Mouse (Mus musculus) intestine, postnatal 0 days (tissue): ENCODE results near the gene Spink8. TPM values are rescaled to one million over a fixed set of nuclear protein-coding genes. Genes with fewer than 3 reads are reported as not detected.

ENCODE experiments used
- ATAC-seq: fragments of 200-750 bp; cut with Nextera tagmentation; 2 replicates; pipeline ENCODE4 v1.8.0; 2017; ENCODE audit warnings: mild to moderate bottlenecking, moderate TSS enrichment, moderate library complexity
- H3K27ac ChIP-seq: fragments of 300-500 bp; sonication (generic); 2 replicates; pipeline ENCODE4 v1.5.1; 2014; ENCODE audit warnings: mild to moderate bottlenecking, low read depth, low read length, moderate library complexity
- H3K27me3 ChIP-seq: fragments of 300-500 bp; sonication (generic); replicated peaks from 2 replicates; pipeline ENCODE4 v1.6.1; 2014; ENCODE audit warnings: low read length, mixed read lengths; ENCODE audit not compliant: control insufficient read depth, insufficient read depth
- H3K36me3 ChIP-seq: fragments of 300-500 bp; sonication (generic); 2 replicates; pipeline ENCODE4 v1.6.1; 2014; ENCODE audit warnings: mild to moderate bottlenecking, moderate library complexity; ENCODE audit not compliant: control insufficient read depth, insufficient read depth
- H3K4me1 ChIP-seq: fragments of 300-500 bp; sonication (generic); replicated peaks from 2 replicates; pipeline ENCODE4 v1.6.1; 2014; ENCODE audit warnings: antibody characterized with exemption, low read length, mixed read lengths; ENCODE audit not compliant: control insufficient read depth, insufficient read depth
- H3K4me2 ChIP-seq: fragments of 300-500 bp; sonication (generic); replicated peaks from 2 replicates; pipeline ENCODE4 v1.6.1; 2014; ENCODE audit warnings: low read depth, mild to moderate bottlenecking, moderate library complexity
- H3K4me3 ChIP-seq: fragments of 300-500 bp; sonication (generic); 2 replicates; pipeline ENCODE4 v1.5.1; 2014; ENCODE audit warnings: low read depth, low read length
- H3K9ac ChIP-seq: fragments of 300-500 bp; sonication (generic); 2 replicates; pipeline ENCODE4 v1.6.1; 2014; ENCODE audit warnings: mild to moderate bottlenecking, low read depth, low read length
- H3K9me3 ChIP-seq: fragments of 300-500 bp; sonication (generic); 2 replicates; pipeline ENCODE4 v1.6.1; 2016; ENCODE audit warnings: mixed run types; ENCODE audit not compliant: control insufficient read depth
- CTCF ChIP-seq: sonication (generic); IDR thresholded peaks from 2 replicates; pipeline ENCODE4 v1.5.1; 2016; ENCODE audit warnings: low read depth, mild to moderate bottlenecking, control low read depth, antibody characterized with exemption, moderate library complexity
- WGBS: fragments of 180-500 bp; shearing (Covaris S2); extraction: QIAGEN DNeasy Blood & Tissue Kit; methylation state at CpG from one replicate; pipeline ENCODE4 v1.1.7; 2014; 5-methylcytosine and 5-hydroxymethylcytosine counted together
- polyA plus RNA-seq: library from polyadenylated mRNA; unstranded; fragments of >200 nt; fragmentation: Nextera tagmentation; extraction: Ambion mirVana; gene quantifications from 2 replicates; pipeline ENCODE4 v1.2.1, GENCODE M21; 2015

The Spink8 gene
- polyA plus RNA-seq, 1 experiment from 2014 or later, result 3.0 TPM

DNA sequence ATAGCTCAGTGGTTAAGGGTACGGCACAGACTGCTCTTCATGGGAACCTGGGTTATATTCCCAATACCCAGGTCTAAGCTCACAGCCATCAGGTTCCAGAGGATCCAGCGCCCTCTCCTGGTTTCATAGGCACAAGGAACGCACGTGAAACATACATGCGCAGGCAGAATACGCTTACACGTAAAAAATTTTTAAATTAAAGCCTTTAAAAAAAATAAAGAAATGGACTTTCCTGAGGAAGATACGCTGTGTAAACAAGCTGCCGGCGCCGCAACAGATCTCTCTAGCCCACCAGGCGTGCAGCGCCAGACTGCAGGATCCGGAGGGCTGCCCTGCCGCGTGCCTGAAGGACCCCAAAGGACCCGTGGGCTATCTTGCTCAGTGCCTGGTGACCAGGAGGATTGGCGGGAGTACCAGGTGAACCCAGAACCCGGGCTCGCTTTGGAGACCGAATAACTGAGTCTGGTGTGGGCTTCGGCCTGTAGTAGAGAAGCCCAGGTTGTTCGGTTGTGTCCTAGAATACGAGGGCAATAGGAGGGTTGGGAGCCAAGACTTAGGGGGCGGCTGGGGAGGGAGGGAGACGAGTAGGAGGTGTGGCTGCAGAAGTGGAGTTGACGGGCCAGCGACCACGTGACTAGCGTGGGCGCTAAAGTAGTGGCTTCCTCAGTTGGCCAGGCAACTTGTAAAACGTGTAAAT is 20.5 kb downstream of the Spink8 start, which contains the start of gene Nme6:
Gene Nme6 (plus strand): TSS at position 359 of the 697 bp plus-strand sequence.
- peak within 1 kb of the TSS; percentile 69 for H3K9ac ChIP-seq
- peak within 1 kb of the TSS; percentile 71 for H3K4me3 ChIP-seq
- 0 out of 2 replicates have a peak, but pooled peaks cover 2% of the 10 kb centered on the region for H3K4me1 ChIP-seq
- ATAC-seq, result peak; percentile 96
- H3K27me3 ChIP-seq, result no peaks in the 10 kb centered on the region
- H3K4me2 ChIP-seq, result peak within 1 kb of the TSS; percentile 95
- peaks cover 1% of the 10 kb centered on the region; the same call in 1 of the 2 replicates for H3K36me3 ChIP-seq
- under 1% methylated on average over 32 of the region's 32 CpGs for WGBS
- peak within 1 kb of the TSS; percentile 68; the same call in 1 of the 2 replicates for H3K27ac ChIP-seq
- H3K9me3 ChIP-seq, result no peaks in the 10 kb centered on the region
- peak; percentile 87 for TF ChIP-seq CTCF

GRCm38 (mm10) chr9:109833088-109833412 is 21.0 kb downstream of the Spink8 start:
- peak overlapping the region; percentile 69 for H3K9ac ChIP-seq
- 0 out of 2 replicates have a peak, but pooled peaks cover 2% of the 10 kb centered on the region for H3K4me1 ChIP-seq
- no peak for TF ChIP-seq CTCF
- 0 out of 2 replicates have a peak, but pooled peaks have one; percentile 7 for ATAC-seq
- peak overlapping the region; percentile 95 for H3K4me2 ChIP-seq
- peak overlapping the region; percentile 71 for H3K4me3 ChIP-seq
- peaks cover 7% of the 10 kb centered on the region; the same call in 1 of the 2 replicates for H3K36me3 ChIP-seq
- 8% methylated on average over 6 of the region's 6 CpGs for WGBS
- H3K27ac ChIP-seq, result peak overlapping the region; percentile 68; the same call in 1 of the 2 replicates
- no peaks in the 10 kb centered on the region for H3K27me3 ChIP-seq
- no peaks in the 10 kb centered on the region for H3K9me3 ChIP-seq

GRCm38 (mm10) chr9:109849312-109849758 is 37.3 kb downstream of the Spink8 start, which contains the start of gene Camp:
Gene Camp, minus strand, starts transcription at chr9:109849617.
- Histone ChIP-seq H3K27me3 (no peaks in the 10 kb centered on the region), H3K27ac (no peak within 1 kb of the TSS), H3K36me3 (no peaks in the 10 kb centered on the region), H3K9ac (no peak within 1 kb of the TSS), H3K4me3 (no peak within 1 kb of the TSS), H3K4me2 (peak within 1 kb of the TSS; percentile 24; the same call in 1 of the 2 replicates), H3K4me1 (no peaks in the 10 kb centered on the region; the same call in none of the 2 replicates), H3K9me3 (no peaks in the 10 kb centered on the region)
- ATAC-seq, result no peak
- TF ChIP-seq CTCF, result peak; percentile 25; the same call in 1 of the 2 replicates
- WGBS, result 52% methylated on average over 6 of the region's 6 CpGs

DNA sequence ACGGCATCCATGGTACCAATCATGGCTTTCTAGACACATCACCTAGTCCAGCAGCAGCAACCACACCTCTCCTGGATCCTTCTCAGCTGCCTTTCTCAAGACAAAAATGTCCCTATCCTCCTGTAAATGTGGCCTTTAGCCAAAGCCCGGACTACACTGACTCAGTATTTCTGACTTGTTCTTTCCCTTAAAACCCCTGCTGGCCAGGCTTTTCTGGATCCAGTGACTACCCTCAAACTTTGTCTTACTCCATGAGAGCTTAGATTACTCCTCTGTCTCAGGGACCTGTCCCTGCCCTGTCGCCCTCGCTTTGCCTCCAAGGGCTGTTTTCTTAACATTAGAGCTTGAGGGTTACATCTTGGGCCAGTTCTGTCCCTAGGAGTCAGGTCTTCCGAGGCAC is 38.0 kb downstream of the Spink8 start:
- no peak for TF ChIP-seq CTCF
- ATAC-seq, result no peak
- Histone ChIP-seq H3K9me3 (no peaks in the 10 kb centered on the region), H3K27ac (no peak overlapping the region), H3K4me2 (peak overlapping the region; percentile 24; the same call in 1 of the 2 replicates), H3K9ac (no peak overlapping the region), H3K36me3 (no peaks in the 10 kb centered on the region), H3K4me3 (no peak overlapping the region), H3K4me1 (no peaks in the 10 kb centered on the region; the same call in none of the 2 replicates), H3K27me3 (no peaks in the 10 kb centered on the region)
- WGBS, result 85% methylated on average over 5 of the region's 5 CpGs

GRCm38 (mm10) chr9:109854341-109854740 is 42.3 kb downstream of the Spink8 start:
- ATAC-seq, result no peak
- Histone ChIP-seq H3K4me3 (no peak overlapping the region), H3K36me3 (no peaks in the 10 kb centered on the region), H3K9me3 (no peaks in the 10 kb centered on the region), H3K4me2 (no peak overlapping the region), H3K9ac (no peak overlapping the region), H3K27me3 (no peaks in the 10 kb centered on the region), H3K27ac (no peak overlapping the region), H3K4me1 (no peaks in the 10 kb centered on the region; the same call in none of the 2 replicates)
- 83% methylated on average over 2 of the region's 2 CpGs for WGBS
- TF ChIP-seq CTCF, result no peak

DNA sequence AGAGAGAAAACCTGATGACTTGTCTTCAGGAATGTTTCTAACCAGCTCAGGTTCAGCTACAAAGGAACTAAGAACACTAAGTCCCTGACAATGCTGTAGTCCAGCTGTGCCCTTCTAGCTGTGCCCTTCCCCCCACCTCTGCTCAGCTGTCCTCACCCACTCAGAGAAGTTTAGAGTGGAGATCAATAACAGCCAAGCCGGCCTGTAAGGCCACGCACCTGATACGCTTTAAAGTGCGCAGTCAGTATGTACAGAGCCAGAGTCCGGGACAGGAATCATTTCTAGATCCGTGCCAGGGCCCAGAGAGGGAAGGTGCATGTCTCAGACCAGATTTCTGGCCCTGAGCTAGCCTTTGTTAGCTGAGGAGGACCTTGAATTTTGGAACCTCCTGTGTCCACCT is 43.9 kb downstream of the Spink8 start:
- no peak overlapping the region for H3K27ac ChIP-seq
- no peaks in the 10 kb centered on the region for H3K4me1 ChIP-seq
- TF ChIP-seq CTCF, result no peak
- H3K4me3 ChIP-seq, result no peak overlapping the region
- no peak overlapping the region for H3K9ac ChIP-seq
- H3K27me3 ChIP-seq, result no peaks in the 10 kb centered on the region
- 72% methylated on average over 6 of the region's 6 CpGs for WGBS
- no peak for ATAC-seq
- H3K4me2 ChIP-seq, result no peak overlapping the region
- no peaks in the 10 kb centered on the region for H3K9me3 ChIP-seq
- no peaks in the 10 kb centered on the region for H3K36me3 ChIP-seq
